14 mouse cellular contexts compared by ENCODE assay signal in the genomic region with DNA sequence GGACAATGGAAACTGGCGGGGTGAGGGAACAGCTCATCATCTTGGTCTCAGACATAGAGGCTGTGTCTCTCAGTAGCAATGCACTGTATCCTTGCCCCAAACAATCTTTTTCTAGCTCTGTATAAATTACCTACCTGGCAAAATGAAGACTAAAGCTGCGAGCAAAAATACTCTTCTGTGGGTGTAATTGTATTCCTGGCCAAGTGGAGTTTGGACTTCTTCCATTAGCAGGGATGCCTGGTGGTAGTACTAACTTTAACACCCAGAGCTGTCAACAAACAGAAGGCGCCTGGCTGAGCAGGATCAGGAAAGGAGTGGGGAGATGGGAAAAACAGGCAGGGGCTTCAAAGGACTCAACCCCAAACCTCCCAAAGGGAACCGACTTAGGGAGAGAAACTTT.
DNase-seq lines count a peak whose midpoint lies in the region.
"Had no signal": no experiment of that assay in that cellular context is flagged by ENCODE, and none has a peak within 500 bp of the region (broad histone marks: within the 10 kb centered on the region; RNA-seq: fewer than 3 reads in every experiment).

No protein-coding gene starts in this region.

- intact Hi-C loops in left cerebral cortex, postnatal 10 days (cut with DNase I) = no loop called here

- H3K36me3 ChIP-seq in limb, embryonic 10.5 days = no peaks in the 10 kb centered on the region
- H3K36me3 ChIP-seq: intestine, embryonic 15.5 days had no signal

- no peaks in the 10 kb centered on the region for H3K4me1 ChIP-seq in limb, embryonic 10.5 days
- H3K4me1 ChIP-seq: intestine, embryonic 15.5 days had no signal

- H3K27ac ChIP-seq in limb, embryonic 10.5 days = no peak overlapping the region
- H3K27ac ChIP-seq: intestine, embryonic 15.5 days; liver, embryonic 14.5 days had no signal

- H3K4me3 ChIP-seq in limb, embryonic 10.5 days = no peak overlapping the region
- H3K4me3 ChIP-seq: intestine, embryonic 15.5 days; megakaryocyte, embryonic 14.5 days; myocyte had no signal

- DNase-seq in frontal cortex, adult 2 months (ENCODE audit: extremely low spot score in 1 of 2, low spot score in 1 of 2) = peak; percentile 49 to 78
- DNase-seq in frontal cortex, postnatal 14 days (ENCODE audit: low spot score in 2 of 2) = no peak
- DNase-seq in heart, adult 9 months (ENCODE audit: low spot score in 2 of 2) = peak; percentile 37 to 49
- DNase-seq in heart, postnatal 4 days = peak; percentile 58
- DNase-seq in left cerebral cortex, postnatal 10 days (ENCODE audit: extremely low spot score in 1 of 2, low spot score in 2 of 2) = peak; percentile 26 to 59
- no peak for DNase-seq in adrenal gland, postnatal 25 days
- no peak for DNase-seq in limb, embryonic 10.5 days (ENCODE audit: low spot score)
- DNase-seq in cerebellum, adult 11-12 months = no peak
- DNase-seq: cerebellum, postnatal 10 days; thymus, postnatal 14 days had no signal

- no peaks in the 10 kb centered on the region for H3K27me3 ChIP-seq in limb, embryonic 10.5 days (ENCODE audit: low read depth, poor library complexity, severe bottlenecking)
- H3K27me3 ChIP-seq: intestine, embryonic 15.5 days; megakaryocyte, embryonic 14.5 days had no signal

- WGBS in limb, embryonic 10.5 days = 48% methylated on average over 4 of the region's 4 CpGs

- H3K9me3 ChIP-seq in limb, embryonic 10.5 days (replicated peaks) = no peaks in the 10 kb centered on the region
- H3K9me3 ChIP-seq: intestine, embryonic 15.5 days; megakaryocyte, embryonic 14.5 days had no signal

Comparison
In these comparisons a context has a peak if more than half of its experiments do, and no peak if none do; other contexts are left out.
1. DNase-seq: peak in frontal cortex, adult 2 months (2 of 2), heart, adult 9 months (2 of 2), heart, postnatal 4 days (single experiment) and left cerebral cortex, postnatal 10 days (2 of 2); none in frontal cortex, postnatal 14 days (0 of 2), adrenal gland, postnatal 25 days (single experiment), limb, embryonic 10.5 days (single experiment) and cerebellum, adult 11-12 months (single experiment).